Mouse (Mus musculus) spleen, postnatal 36 days (tissue): ENCODE data around the gene Klra6.
"Not testable (repeated sequence)": the region's sequence is repeated elsewhere in the genome, so short reads cannot be mapped to it uniquely, and the experiment has no call there.

Experiments used
- DNase-seq, 2 experiments: peaks; one replicate each; pipeline ENCODE4 v3.0.0; 2022; ENCODE audit warnings: low spot score in 2 of 2, mixed read lengths in 1 of 2

Gene Klra6

GRCm38 (mm10) chr6:130026854-130027253 is at the start of gene Klra6:
Gene Klra6 (minus strand): TSS chr6:130026954.
- no peak for DNase-seq

- not testable (repeated sequence) for DNase-seq
These were observed 40.4 kb upstream of the Klra6 start, which contains the start of gene Klra4 for GRCm38 (mm10) chr6:130067171-130067570. Gene Klra4 (minus strand): TSS chr6:130067271.

GRCm38 (mm10) chr6:130065196-130065595 is 38.4 kb upstream of the Klra6 start:
- DNase-seq: no peak

- DNase-seq: not testable (repeated sequence)
These were observed 8.4 kb upstream of the Klra6 start for GRCm38 (mm10) chr6:130035146-130035545.

- peak; percentile 7 to 9 for DNase-seq
These were observed 4.8 kb upstream of the Klra6 start for GRCm38 (mm10) chr6:130031493-130032089.
